Mouse (Mus musculus) embryo, embryonic 10.5 days (tissue): ENCODE results near the gene Nckap1.
A peak's percentile ranks its signal among the peaks of the same experiment; 100 is the strongest.

Experiments used
- DNase-seq: peaks from one replicate; pipeline ENCODE4 v3.0.0-alpha.2; 2015; ENCODE audit warnings: low spot score

Gene Nckap1

GRCm38 (mm10) chr2:80581043-80581711, at the start of gene Nckap1:
Nckap1 (minus strand) TSS chr2:80581380.
- peak; percentile 86 for DNase-seq

GRCm38 (mm10) chr2:80624523-80624922, 43.3 kb upstream of the Nckap1 start:
- DNase-seq, result no peak

- no peak for DNase-seq
Observed at GRCm38 (mm10) chr2:80621921-80622320, 40.7 kb upstream of the Nckap1 start.

GRCm38 (mm10) chr2:80618991-80619390, 37.8 kb upstream of the Nckap1 start:
- no peak for DNase-seq

GRCm38 (mm10) chr2:80616854-80617737, 35.9 kb upstream of the Nckap1 start, which contains the start of the genes Dusp19 and Nup35:
Dusp19 (plus strand) TSS chr2:80617045.
Nup35 (plus strand) TSS chr2:80617236.
- peak; percentile 97 for DNase-seq

GRCm38 (mm10) chr2:80612796-80613195, 31.6 kb upstream of the Nckap1 start:
- DNase-seq, result no peak

GRCm38 (mm10) chr2:80612286-80612685, 31.1 kb upstream of the Nckap1 start:
- DNase-seq, result no peak

GRCm38 (mm10) chr2:80603771-80604426, 22.7 kb upstream of the Nckap1 start:
- DNase-seq, result no peak

GRCm38 (mm10) chr2:80602756-80603155, 21.6 kb upstream of the Nckap1 start:
- DNase-seq, result no peak

GRCm38 (mm10) chr2:80600611-80601010, 19.4 kb upstream of the Nckap1 start:
- DNase-seq, result no peak

- no peak for DNase-seq
Observed at GRCm38 (mm10) chr2:80599850-80600249, 18.7 kb upstream of the Nckap1 start.

GRCm38 (mm10) chr2:80596960-80597359, 15.8 kb upstream of the Nckap1 start:
- DNase-seq, result no peak

- no peak for DNase-seq
Observed at GRCm38 (mm10) chr2:80594215-80594918, 13.2 kb upstream of the Nckap1 start.

GRCm38 (mm10) chr2:80582356-80582755, 1.2 kb upstream of the Nckap1 start:
- DNase-seq, result no peak

- DNase-seq, result peak; percentile 60
Observed at GRCm38 (mm10) chr2:80580311-80580961, 744 bp downstream of the Nckap1 start.

GRCm38 (mm10) chr2:80579253-80579891, 1.8 kb downstream of the Nckap1 start:
- DNase-seq, result no peak

GRCm38 (mm10) chr2:80577286-80577685, 3.9 kb downstream of the Nckap1 start:
- DNase-seq, result no peak

GRCm38 (mm10) chr2:80570656-80571055, 10.5 kb downstream of the Nckap1 start:
- no peak for DNase-seq

GRCm38 (mm10) chr2:80567411-80567810, 13.8 kb downstream of the Nckap1 start:
- no peak for DNase-seq

- no peak for DNase-seq
Observed at GRCm38 (mm10) chr2:80562253-80562652, 18.9 kb downstream of the Nckap1 start.

GRCm38 (mm10) chr2:80561478-80561877, 19.7 kb downstream of the Nckap1 start:
- no peak for DNase-seq
